Mouse (Mus musculus): ENCODE measurements around the gene Cobll1. TPM values are rescaled to one million over a fixed set of nuclear protein-coding genes. Genes with fewer than 3 reads are reported as not detected.

Cobll1 gene
- polyA plus RNA-seq, 1 experiment = 3.0 TPM

DNA sequence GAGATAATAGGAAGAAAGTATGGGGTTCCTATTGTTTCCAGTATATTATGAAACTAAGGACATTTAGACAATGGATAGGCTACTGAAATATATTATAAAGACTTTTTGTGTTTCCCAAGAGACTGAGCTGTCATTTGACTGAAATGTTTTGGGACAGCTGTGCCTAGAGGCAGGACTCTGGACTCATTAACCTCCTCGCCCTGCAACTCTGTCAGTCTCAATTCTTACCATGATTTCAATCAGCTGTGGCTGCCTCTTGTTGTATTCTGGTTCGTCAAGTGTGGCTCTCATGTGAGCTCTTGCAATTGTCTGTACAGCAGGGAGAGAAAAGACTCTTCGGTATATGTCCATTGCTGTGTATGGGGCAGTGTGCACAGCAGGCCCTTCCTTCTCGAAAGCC, 163.8 kb downstream of the Cobll1 start:
- no peak for TF ChIP-seq POLR2A (IDR thresholded peaks at IDR 0.05; ENCODE audit: low read depth, low read length)
- no peak for TF ChIP-seq CTCF (IDR thresholded peaks at IDR 0.05; ENCODE audit: extremely low read depth, insufficient read length, insufficient replicate concordance, low read depth, low read length)
- no peaks in the 10 kb centered on the region for H3K27me3 ChIP-seq (ENCODE audit: control insufficient read depth, insufficient read depth, low read length)
- no peaks in the 10 kb centered on the region for H3K36me3 ChIP-seq (ENCODE audit: control insufficient read depth, insufficient read depth, low read length)
- no peak overlapping the region for H3K27ac ChIP-seq (ENCODE audit: insufficient read depth, low read depth, low read length)
- 69% methylated on average over 4 of the region's 4 CpGs for WGBS
- no peaks in the 10 kb centered on the region for H3K4me1 ChIP-seq (ENCODE audit: control insufficient read depth, insufficient read depth, insufficient read length, low read length)
- no peak overlapping the region for H3K4me3 ChIP-seq (ENCODE audit: low read depth, low read length)

DNA sequence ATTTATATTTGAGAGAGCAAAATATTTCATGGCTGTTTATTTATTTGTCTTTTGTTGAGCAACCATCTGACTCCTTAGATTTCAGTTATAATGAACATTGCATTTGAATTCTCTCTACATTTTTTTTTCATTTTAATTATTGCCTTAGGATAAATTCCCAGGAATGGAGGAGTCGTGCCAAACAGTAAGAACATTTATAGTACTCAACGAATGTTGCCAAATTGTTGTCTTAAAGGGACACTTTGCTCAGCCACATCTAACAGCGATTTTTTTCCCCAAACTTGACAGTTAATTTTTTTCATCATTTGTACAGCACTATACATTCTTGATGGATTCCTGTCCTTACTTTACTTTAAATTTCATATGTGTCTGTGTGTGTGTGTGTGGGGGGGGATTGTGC, 167.0 kb downstream of the Cobll1 start:
- no peak for TF ChIP-seq POLR2A (IDR thresholded peaks at IDR 0.05; ENCODE audit: low read depth, low read length)
- TF ChIP-seq CTCF (IDR thresholded peaks at IDR 0.05; ENCODE audit: extremely low read depth, insufficient read length, insufficient replicate concordance, low read depth, low read length) = no peak
- 63% methylated on average over 3 of the region's 3 CpGs for WGBS
- H3K36me3 ChIP-seq (ENCODE audit: control insufficient read depth, insufficient read depth, low read length) = no peaks in the 10 kb centered on the region
- no peak overlapping the region for H3K27ac ChIP-seq (ENCODE audit: insufficient read depth, low read depth, low read length)
- H3K27me3 ChIP-seq (ENCODE audit: control insufficient read depth, insufficient read depth, low read length) = no peaks in the 10 kb centered on the region
- H3K4me1 ChIP-seq (ENCODE audit: control insufficient read depth, insufficient read depth, insufficient read length, low read length) = no peaks in the 10 kb centered on the region
- no peak overlapping the region for H3K4me3 ChIP-seq (ENCODE audit: low read depth, low read length)

DNA sequence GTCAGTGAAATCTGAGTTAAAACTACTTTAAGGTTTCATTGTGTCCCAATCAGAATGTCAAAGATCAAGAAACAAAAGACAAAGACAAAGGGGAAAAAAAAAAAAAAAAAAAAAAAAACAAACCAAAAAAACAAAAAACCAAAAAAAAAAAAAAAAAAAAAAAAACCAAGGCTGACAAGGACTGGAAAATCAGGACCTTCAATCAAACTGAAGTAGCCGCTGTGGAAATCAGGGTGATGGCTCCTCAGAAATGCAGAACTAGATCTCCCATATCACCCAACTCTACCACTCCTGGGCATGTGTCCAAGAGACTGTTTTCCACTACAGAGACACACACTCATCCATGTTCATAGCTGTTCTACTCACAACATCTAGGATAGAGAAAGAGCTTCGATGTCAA, 185.4 kb downstream of the Cobll1 start:
- 84% methylated on average over 2 of the region's 2 CpGs for WGBS
- H3K4me3 ChIP-seq (ENCODE audit: low read depth, low read length) = no peak overlapping the region
- H3K27me3 ChIP-seq (ENCODE audit: control insufficient read depth, insufficient read depth, low read length) = no peaks in the 10 kb centered on the region
- no peaks in the 10 kb centered on the region for H3K4me1 ChIP-seq (ENCODE audit: control insufficient read depth, insufficient read depth, insufficient read length, low read length)
- H3K36me3 ChIP-seq (ENCODE audit: control insufficient read depth, insufficient read depth, low read length) = no peaks in the 10 kb centered on the region
- no peak overlapping the region for H3K27ac ChIP-seq (ENCODE audit: insufficient read depth, low read depth, low read length)
- no peak for TF ChIP-seq POLR2A (IDR thresholded peaks at IDR 0.05; ENCODE audit: low read depth, low read length)
- TF ChIP-seq CTCF (IDR thresholded peaks at IDR 0.05; ENCODE audit: extremely low read depth, insufficient read length, insufficient replicate concordance, low read depth, low read length) = no peak

DNA sequence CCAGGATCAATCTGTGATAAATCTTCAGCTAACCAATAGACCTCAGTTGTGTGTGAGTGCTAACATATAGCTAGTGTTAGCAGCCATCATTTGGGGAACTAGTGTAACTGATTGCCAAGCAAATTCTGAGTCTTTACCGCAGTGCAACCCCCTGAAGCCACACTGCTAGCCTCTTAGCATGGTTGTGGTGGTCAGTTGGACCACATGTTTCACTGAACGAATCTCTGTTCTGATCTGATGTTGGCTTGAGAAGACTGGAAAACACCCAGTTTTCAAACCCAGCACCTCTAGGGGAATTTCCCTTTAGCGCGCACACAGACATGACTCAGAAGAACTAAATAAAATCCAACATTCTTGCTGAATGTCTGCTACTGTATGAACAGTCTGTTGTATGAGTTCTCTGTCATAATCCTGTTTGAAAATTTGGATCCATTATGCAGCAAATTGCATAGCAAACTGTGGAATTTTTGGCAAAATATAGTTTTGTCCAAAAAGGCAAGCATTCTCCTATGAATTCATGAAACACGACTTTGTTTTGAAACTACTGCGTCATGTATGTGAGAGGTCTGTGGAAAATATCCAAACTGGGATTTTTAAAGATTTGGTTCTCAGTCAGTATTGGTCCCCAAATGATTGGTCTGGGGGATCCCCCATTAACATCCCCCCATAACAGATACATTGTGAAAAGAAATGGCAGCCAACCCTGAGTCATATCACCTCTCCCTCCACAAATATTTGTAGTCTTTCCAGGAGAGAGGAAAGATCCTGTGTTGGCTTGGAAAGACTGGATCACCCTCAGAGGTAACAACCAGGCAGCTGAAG, 186.8 kb downstream of the Cobll1 start:
- TF ChIP-seq CTCF (IDR thresholded peaks at IDR 0.05; ENCODE audit: extremely low read depth, insufficient read length, insufficient replicate concordance, low read depth, low read length) (no peak), POLR2A (IDR thresholded peaks at IDR 0.05; ENCODE audit: low read depth, low read length) (no peak)
- 90% methylated on average over 6 of the region's 6 CpGs for WGBS
- H3K4me1 ChIP-seq (ENCODE audit: control insufficient read depth, insufficient read depth, insufficient read length, low read length) = no peaks in the 10 kb centered on the region
- no peak overlapping the region for H3K27ac ChIP-seq (ENCODE audit: insufficient read depth, low read depth, low read length)
- H3K4me3 ChIP-seq (ENCODE audit: low read depth, low read length) = no peak overlapping the region
- H3K36me3 ChIP-seq (ENCODE audit: control insufficient read depth, insufficient read depth, low read length) = no peaks in the 10 kb centered on the region
- H3K27me3 ChIP-seq (ENCODE audit: control insufficient read depth, insufficient read depth, low read length) = no peaks in the 10 kb centered on the region

DNA sequence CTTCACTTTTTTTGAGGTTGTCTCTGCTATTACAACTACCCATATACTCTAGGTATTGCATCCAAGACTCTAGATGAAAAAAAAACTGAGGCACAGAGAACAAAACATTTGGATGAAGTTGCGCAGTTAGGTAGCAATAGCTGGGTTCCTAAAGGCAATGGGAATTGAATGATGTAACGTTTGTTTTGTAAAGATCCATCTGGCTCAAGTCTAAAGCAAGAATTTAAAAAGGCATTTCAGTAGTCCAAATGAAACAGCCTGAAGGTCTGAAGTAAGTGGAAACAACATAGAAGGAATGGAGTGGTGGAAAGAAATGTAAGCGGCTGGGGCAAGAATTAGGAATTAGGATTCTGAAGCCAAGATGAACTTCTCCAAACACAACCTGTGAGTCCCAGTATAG, 188.4 kb downstream of the Cobll1 start:
- Histone ChIP-seq H3K27me3 (ENCODE audit: control insufficient read depth, insufficient read depth, low read length) (no peaks in the 10 kb centered on the region), H3K4me3 (ENCODE audit: low read depth, low read length) (no peak overlapping the region), H3K4me1 (ENCODE audit: control insufficient read depth, insufficient read depth, insufficient read length, low read length) (no peaks in the 10 kb centered on the region), H3K36me3 (ENCODE audit: control insufficient read depth, insufficient read depth, low read length) (no peaks in the 10 kb centered on the region), H3K27ac (ENCODE audit: insufficient read depth, low read depth, low read length) (no peak overlapping the region)
- no peak for TF ChIP-seq CTCF (IDR thresholded peaks at IDR 0.05; ENCODE audit: extremely low read depth, insufficient read length, insufficient replicate concordance, low read depth, low read length)
- no peak for TF ChIP-seq POLR2A (IDR thresholded peaks at IDR 0.05; ENCODE audit: low read depth, low read length)
- 95% methylated on average over 3 of the region's 3 CpGs for WGBS

DNA sequence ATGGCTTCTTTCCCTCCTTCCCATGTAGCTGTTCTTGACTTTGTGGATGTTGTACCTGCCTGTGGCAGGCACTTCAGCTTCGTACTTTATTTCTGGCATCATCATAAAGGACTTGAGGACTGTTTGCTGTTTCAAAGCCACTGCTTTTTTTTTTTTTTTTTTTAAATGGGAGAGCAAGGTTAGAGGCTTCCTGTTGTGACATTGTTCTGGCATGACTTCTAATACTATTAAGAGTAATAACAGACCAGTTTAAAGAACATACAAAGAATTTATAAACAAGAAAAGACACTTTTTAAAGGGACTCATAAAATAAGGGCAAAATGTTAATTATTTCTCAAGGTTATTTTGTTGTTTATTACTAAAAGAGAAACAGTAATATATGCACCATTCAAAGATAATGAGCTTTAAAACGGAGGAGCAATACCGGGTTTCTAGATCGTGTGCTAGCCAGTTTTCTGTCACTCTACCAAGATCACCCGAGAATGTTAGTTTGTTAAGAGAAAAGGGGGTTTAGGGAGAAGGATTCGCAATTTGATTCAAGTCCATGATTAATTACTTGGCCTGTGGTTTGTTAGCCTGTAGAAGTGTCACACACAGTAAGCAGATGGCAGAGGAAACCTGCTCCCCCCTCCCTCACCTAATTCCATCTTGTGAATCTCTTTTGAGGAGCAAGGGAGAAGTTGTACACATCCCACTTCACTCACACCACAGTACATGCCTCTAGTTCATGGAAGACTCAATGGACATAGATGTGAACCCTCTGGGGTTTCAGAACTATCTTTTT, 190.8 kb downstream of the Cobll1 start:
- WGBS = 67% methylated on average over 6 of the region's 6 CpGs
- no peak for TF ChIP-seq POLR2A (IDR thresholded peaks at IDR 0.05; ENCODE audit: low read depth, low read length)
- no peak for TF ChIP-seq CTCF (IDR thresholded peaks at IDR 0.05; ENCODE audit: extremely low read depth, insufficient read length, insufficient replicate concordance, low read depth, low read length)
- H3K27me3 ChIP-seq (ENCODE audit: control insufficient read depth, insufficient read depth, low read length) = no peaks in the 10 kb centered on the region
- no peaks in the 10 kb centered on the region for H3K36me3 ChIP-seq (ENCODE audit: control insufficient read depth, insufficient read depth, low read length)
- H3K4me1 ChIP-seq (ENCODE audit: control insufficient read depth, insufficient read depth, insufficient read length, low read length) = no peaks in the 10 kb centered on the region
- no peak overlapping the region for H3K4me3 ChIP-seq (ENCODE audit: low read depth, low read length)
- no peak overlapping the region for H3K27ac ChIP-seq (ENCODE audit: insufficient read depth, low read depth, low read length)

Other genes starting within 250 kb of the Cobll1 start
- gene Grb14, start 214.4 kb downstream of the Cobll1 start, polyA plus RNA-seq (2012; rRNA removed) = 0.99 and 2.3 TPM in 2 replicates
- gene Slc38a11, start 124.6 kb upstream of the Cobll1 start, polyA plus RNA-seq (2012; rRNA removed) = 0.53 TPM in 1 of 2 replicates, not detected in the other

All from small intestine, adult 2 months (tissue).